Comparison of ENCODE assay signal across 10 mouse cellular contexts in genomic region chr14:48985673-48986072, GRCm38 (mm10).
DNase-seq lines count a peak whose midpoint lies in the region; TF ChIP-seq lines count a peak whose summit lies in the region.
"Had no signal": no experiment of that assay in that cellular context is flagged by ENCODE, and none has a peak within 500 bp of the region (broad histone marks: within the 10 kb centered on the region; RNA-seq: fewer than 3 reads in every experiment).

No protein-coding gene starts in this region.

- peak; percentile 26; the same call in 1 of the 2 replicates for TF ChIP-seq CTCF in bone marrow, adult 2 months (IDR thresholded peaks at IDR 0.05; ENCODE audit: control insufficient read depth, insufficient read depth, low read length)
- TF ChIP-seq CTCF in embryonic fibroblast, embryonic 13.5 days (IDR thresholded peaks at IDR 0.05; ENCODE audit: borderline replicate concordance, insufficient read depth, low read length): peak; percentile 76

- DNase-seq in heart, postnatal 4 days: peak; percentile 23
- DNase-seq in heart, adult 18-20 months: no peak
- DNase-seq in 416B (ENCODE audit: low read depth): peak; percentile 17
- peak; percentile 58 to 66 for DNase-seq in layer of hippocampus, postnatal 10 days (ENCODE audit: low spot score in 2 of 2)
- DNase-seq in right cerebral cortex, postnatal 4 days: peak; percentile 40
- DNase-seq in gastrocnemius, postnatal 14 days: no peak

- H3K4me3 ChIP-seq in bone marrow, adult 2 months (replicated peaks; ENCODE audit: control insufficient read depth, low read depth, low read length): no peak overlapping the region
- no peak overlapping the region for H3K4me3 ChIP-seq in embryonic fibroblast, embryonic 13.5 days (ENCODE audit: insufficient read depth, low read length)
- H3K4me3 ChIP-seq: heart, embryonic 13.5 days had no signal

- H3K27ac ChIP-seq in bone marrow, adult 2 months (ENCODE audit: control insufficient read depth, insufficient read depth, low read depth, low read length, poor library complexity): no peak overlapping the region
- no peak overlapping the region for H3K27ac ChIP-seq in embryonic fibroblast, embryonic 13.5 days (ENCODE audit: insufficient read depth, low read length)
- H3K27ac ChIP-seq: heart, embryonic 13.5 days; macrophage had no signal

- no peaks in the 10 kb centered on the region for H3K4me1 ChIP-seq in bone marrow, adult 2 months (ENCODE audit: control insufficient read depth, insufficient read depth, low read length)
- H3K4me1 ChIP-seq in embryonic fibroblast, embryonic 13.5 days (ENCODE audit: control insufficient read depth, insufficient read depth, low read length): no peaks in the 10 kb centered on the region

- 66% methylated on average over 10 of the region's 10 CpGs for WGBS in bone marrow, adult 2 months

- TF ChIP-seq POLR2A in bone marrow, adult 2 months (IDR thresholded peaks at IDR 0.05; ENCODE audit: borderline replicate concordance, control insufficient read depth, low read depth, low read length): no peak
- TF ChIP-seq POLR2A in embryonic fibroblast, embryonic 13.5 days (IDR thresholded peaks at IDR 0.05; ENCODE audit: low read depth, low read length): no peak

- intact Hi-C loops in gastrocnemius, postnatal 14 days (cut with DNase I; ENCODE audit: low total_unique reads): loop anchor here (10.0 kb wide), 1 partner anchor 461 kb away; no protein-coding TSS in a partner anchor

Comparison
In these comparisons a context has a peak if more than half of its experiments do, and no peak if none do; other contexts are left out.
1. DNase-seq: peak in heart, postnatal 4 days (single experiment), 416B (single experiment), layer of hippocampus, postnatal 10 days (2 of 2) and right cerebral cortex, postnatal 4 days (single experiment); none in heart, adult 18-20 months (0 of 2) and gastrocnemius, postnatal 14 days (single experiment).